Mouse (Mus musculus) kidney, postnatal 4 days (tissue): ENCODE measurements around the gene Lats1.
"Not testable (repeated sequence)": the region's sequence is repeated elsewhere in the genome, so short reads cannot be mapped to it uniquely, and the experiment has no call there.

Experiments used
- DNase-seq, 2 experiments: peaks; one replicate each; pipeline ENCODE4 v3.0.0; 2021; ENCODE audit warnings: mixed read lengths in 2 of 2

The Lats1 gene

DNA sequence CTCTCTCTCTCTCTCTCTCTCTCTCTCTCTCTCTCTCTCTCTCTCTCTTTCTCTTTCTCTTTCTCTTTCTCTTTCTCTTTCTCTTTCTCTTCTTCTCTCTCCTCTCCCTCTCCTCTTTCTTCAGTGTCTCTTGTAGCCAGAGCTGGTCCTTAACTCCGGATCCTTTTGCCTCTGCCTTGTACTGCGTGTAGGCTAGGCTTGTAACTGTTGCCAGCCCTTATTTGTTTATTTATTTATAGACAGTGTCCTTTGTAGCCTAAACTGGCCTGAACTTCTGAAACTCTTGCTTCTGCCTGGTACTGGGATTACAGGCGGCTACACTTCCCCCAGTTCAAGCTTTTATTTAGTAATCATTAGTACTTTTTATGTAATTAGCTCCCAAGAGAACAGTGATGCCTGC is 46.0 kb downstream of the Lats1 start:
- no peak for DNase-seq

DNA sequence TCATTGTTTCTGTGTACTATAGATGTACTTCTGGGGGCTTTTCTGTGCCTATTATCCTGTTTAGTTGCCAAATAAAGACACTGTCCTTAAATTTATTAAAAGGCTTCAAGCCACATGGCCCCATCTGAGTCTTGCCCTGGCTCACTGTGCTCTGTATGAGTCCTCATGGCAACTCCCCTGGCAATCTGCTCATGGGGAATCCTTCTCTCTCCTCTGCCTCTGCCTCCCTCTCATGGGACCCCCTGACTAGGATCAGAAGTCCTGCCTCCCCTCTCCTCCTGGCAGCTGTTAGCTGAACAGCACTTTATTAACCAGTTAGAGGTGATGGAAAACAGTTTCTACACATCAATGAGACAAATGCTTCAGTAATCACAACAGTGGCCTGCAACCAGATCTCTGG is 50.6 kb downstream of the Lats1 start:
- DNase-seq, result no peak

DNA sequence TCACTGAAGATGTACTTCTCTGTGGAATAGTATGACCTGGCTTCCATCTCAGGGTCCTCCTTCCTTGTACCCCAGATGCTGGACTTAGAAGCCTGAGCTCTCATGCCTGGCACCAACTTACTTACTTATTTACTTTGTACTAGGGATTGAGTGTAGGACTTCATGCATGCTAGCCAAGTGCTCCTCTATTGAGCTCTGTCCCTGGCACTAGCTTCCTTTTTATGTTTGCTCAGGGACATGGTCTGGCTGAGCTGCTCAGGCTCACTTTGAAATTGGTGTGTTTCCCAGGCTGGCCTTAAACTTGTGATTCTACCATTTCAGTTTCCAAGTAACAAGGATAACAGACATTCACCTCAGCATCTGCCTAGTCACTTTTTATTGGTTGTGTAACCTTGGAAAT is 56.1 kb downstream of the Lats1 start:
- no peak for DNase-seq

DNA sequence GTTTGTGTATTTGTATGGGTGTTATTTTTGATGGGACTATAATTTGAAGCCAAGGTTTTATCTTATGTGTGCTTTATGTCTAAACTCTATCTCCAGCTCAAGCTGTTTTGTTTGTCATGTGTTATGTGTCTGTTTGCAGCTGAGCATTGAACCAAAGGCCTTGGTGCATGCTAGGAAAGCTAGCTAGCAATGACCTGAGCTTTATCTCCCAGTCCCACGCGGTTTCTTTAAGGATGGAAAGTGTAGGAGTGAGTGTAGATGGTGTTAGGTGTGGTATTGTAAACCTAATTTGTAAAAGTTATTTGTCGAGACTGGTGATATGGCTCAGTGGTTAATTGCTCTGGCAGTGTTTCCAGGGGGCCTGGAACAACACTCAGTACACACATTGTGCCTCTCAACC is 56.9 kb downstream of the Lats1 start:
- no peak for DNase-seq

DNA sequence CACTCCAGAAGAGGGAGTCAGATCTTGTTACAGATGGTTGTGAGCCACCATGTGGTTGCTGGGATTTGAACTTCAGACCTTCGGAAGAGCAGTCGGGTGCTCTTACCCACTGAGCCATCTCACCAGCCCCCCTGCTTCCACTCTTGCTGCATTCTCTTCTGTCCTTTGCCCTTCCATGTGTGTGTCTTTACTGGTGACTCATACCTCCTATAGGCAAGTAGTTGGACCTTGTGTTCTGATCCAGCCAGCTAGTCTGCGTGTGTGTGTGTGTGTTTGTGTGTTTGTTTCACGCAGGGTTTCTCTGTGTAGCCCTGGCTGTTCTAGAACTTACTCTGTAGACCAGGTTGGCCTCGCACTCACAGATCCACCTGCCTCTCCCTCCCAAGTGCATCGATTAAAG is 64.5 kb downstream of the Lats1 start:
- DNase-seq, result not testable (repeated sequence)

DNA sequence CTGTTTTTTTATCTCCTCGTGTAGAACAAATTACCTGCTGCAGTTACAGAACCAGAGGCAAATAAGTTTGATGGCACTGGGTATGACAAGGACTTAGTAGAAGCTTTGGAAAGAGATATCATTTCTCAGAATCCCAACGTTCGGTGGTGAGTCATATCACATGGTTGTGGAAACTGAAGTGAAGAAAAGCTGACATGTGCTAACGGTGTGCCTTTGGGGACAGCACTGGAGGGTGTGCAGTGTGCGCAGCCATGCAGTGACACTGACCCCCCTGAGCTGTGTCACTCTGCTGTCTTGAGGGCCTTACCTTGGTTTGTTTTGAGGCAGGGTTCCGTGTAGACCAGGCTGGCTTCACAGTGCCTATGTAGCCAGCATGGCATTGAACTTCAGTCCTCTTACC is 67.7 kb downstream of the Lats1 start:
- no peak for DNase-seq

DNA sequence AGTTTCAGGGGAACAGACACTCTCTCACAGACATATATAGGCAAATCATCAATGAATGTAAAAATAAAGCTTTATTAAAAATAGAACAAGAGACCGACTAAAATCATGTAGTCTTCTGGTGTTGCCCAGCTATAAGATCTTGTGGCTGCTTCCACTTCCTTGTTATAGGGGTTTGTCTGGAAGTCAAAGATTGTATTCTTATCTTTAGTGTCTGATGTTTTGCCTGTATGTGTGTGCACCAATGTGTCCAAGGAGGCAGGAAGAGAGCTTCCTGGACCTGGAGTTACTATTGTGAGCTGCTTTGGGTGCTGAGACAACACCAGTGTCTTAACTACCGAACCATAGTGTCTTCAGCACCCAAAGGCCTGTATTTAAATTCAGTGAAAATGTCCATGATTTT is 76.5 kb downstream of the Lats1 start:
- no peak for DNase-seq
